Mouse (Mus musculus) left cerebral cortex, postnatal 10 days (tissue): ENCODE results near the gene Ccnyl1. TPM values are rescaled to one million over a fixed set of nuclear protein-coding genes. Genes with fewer than 3 reads are reported as not detected.

ENCODE experiments used
- DNase-seq, 2 experiments: peaks; one replicate each; pipeline ENCODE4 v3.0.0; 2021 to 2022; ENCODE audit warnings: low spot score in 2 of 2, mixed read lengths in 1 of 2; ENCODE audit errors: extremely low spot score in 1 of 2
- intact Hi-C: fragments of 180-260 bp; cut with DNase I; formaldehyde crosslinking; loops from one replicate; pipeline ENCODE4 v1.15.1; 2025
- total RNA-seq, 2 experiments: library from RNA; stranded (reverse); gene quantifications; 2 replicates each; pipeline ENCODE4 v1.2.3; 2021

Gene Ccnyl1
- total RNA-seq, 2 experiments from 2014 or later = 27.8 to 32.0 TPM

DNA sequence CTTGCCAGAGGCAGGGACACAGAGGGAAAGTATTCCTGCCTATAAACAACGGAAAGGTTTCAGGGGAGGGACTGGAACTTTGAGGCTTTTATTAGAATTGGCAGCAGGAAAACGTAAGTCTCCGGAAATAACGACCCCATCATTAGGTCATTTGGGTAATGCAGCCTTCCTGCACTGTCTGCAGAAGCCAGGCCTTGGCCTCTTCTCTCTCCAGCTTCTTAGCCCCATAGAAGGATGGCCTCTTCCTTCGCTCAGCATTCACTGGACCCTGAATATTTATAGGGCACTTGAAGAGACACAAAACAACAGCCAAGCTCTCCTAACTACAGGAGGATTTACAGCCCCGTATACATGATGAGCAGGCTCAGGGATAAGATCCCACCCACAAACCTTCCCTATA is 79.9 kb downstream of the Ccnyl1 start:
- intact Hi-C loops = no loop called here
- no peak for DNase-seq

GRCm38 (mm10) chr1:64773305-64773704 is 83.0 kb downstream of the Ccnyl1 start:
- DNase-seq = no peak
- intact Hi-C loops = no loop called here

Other genes starting within 250 kb of the Ccnyl1 start
- gene Creb1, start 157.8 kb upstream of the Ccnyl1 start, total RNA-seq = 10 to 100 TPM; 40.9 to 43.1 TPM
- gene Mettl21a, start 73.2 kb upstream of the Ccnyl1 start, total RNA-seq = 10 to 100 TPM in 1 of 2 experiments, 1 to 10 TPM in 1; 7.4 to 12.0 TPM
- gene Fzd5, start 47.3 kb downstream of the Ccnyl1 start, total RNA-seq = 1 to 10 TPM; 1.1 to 1.2 TPM